Mouse (Mus musculus): Measurements from ENCODE around the gene Tstd2.

GRCm38 (mm10) chr4:46072631-46073030 is 65.9 kb downstream of the Tstd2 start:
- no peak for TF ChIP-seq EP300 (optimal IDR thresholded peaks at IDR 0.05)
- no peak for TF ChIP-seq CTCF (IDR thresholded peaks at IDR 0.05; ENCODE audit: low read depth)
